Mouse (Mus musculus): ENCODE results near the gene Arhgef18.

DNA sequence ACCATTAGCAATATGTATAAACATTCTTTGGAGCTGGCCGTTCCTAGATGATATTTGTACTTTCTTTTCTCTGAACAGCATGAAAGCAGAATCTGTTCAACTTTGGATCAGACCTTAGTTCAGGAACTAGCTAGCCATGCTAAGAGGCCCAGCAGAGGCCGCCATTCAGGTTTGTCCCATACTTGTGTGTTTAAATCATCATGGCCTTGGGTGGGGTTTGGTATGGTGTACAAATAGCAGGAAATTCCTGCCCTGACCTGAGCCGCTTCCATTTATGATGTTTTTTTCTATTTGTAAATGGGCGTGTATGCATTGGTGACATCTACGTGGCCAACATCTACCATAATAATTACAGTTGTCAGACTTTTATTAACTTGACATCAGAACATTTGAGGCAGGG, 32.4 kb downstream of the Arhgef18 start:
- no peak for TF ChIP-seq CTCF (IDR thresholded peaks at IDR 0.05; ENCODE audit: insufficient read depth, low read length)
- no peak for TF ChIP-seq POLR2A (IDR thresholded peaks at IDR 0.05; ENCODE audit: borderline replicate concordance, extremely low read depth, low read depth, low read length)
